Mouse (Mus musculus): ENCODE results near the gene Zfc3h1. TPM values are rescaled to one million over a fixed set of nuclear protein-coding genes. Genes with fewer than 3 reads are reported as not detected.

Zfc3h1 gene
- 82.9 and 116 TPM in 2 replicates for polyA plus RNA-seq (2012; rRNA removed)

DNA sequence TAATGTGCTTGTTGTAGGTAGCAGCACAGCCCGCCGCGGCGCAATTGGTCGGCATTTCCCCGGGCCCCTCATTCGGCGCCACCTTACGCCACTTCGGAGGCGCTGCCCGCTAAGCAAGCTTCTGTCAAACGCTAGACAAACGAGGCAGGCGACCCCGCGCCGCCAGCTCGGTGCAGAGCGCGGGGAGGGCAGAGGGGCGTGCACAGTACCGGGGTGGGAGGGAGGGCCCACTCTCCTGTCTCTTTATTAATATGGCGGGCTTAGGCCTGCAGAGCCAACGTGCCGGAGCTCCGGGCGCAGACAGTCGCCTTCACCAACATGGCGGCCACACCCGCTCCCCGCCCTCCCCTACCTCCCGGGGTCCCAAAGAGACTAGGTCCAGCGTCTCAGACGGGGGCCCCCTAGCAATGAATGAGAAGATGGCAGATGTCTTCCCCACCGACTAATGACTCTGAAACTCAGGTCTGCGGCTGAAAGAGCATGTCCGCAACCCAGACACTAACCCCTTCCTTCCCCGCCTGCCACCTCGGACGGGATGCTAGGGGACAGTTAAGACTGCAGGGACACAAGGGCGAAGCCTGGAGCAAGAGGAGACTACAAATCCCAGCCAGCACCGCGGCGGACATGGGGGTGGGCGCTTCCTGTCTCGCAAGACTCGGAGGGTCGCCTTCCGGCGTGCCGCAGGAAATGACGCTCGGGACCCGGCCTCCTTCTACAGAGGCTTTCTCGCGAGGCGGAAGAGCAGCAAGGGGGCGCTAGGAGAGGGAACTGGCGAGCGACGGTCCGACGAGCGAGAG, at the start of gene Zfc3h1, which contains the start of gene Thap2:
Gene Zfc3h1, plus strand, starts transcription at position 739 of the 797 bp plus-strand sequence.
Gene Thap2, minus strand, starts transcription at position 223 of the 797 bp plus-strand sequence.
- peak; percentile 65 for DNase-seq (ENCODE audit: low spot score)

DNA sequence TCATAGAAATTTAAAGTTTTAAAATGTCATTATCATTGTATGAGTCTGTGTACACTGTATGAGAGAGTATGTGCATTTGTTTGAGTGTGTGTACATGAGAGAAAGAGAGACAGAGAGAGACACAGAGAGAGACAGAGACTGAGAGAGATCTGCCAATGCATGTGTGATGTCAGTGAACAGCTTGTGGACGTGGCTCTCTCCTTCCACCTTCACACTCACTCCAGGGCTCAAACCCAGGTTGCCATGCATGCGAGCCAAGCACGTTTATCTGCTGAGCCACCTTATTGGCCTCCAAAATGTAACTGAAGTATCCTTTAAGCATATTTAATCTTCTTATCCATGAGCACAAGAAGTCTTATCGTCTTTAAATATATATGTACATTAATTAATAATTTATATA, 47.9 kb upstream of the Zfc3h1 start:
- no peak for DNase-seq (ENCODE audit: low spot score)

- DNase-seq (ENCODE audit: low spot score) = no peak
Observed at GRCm38 (mm10) chr10:115339820-115340328, 44.9 kb upstream of the Zfc3h1 start.

- no peak for DNase-seq (ENCODE audit: low spot score)
Observed at GRCm38 (mm10) chr10:115342771-115343425, 41.9 kb upstream of the Zfc3h1 start.

GRCm38 (mm10) chr10:115346444-115346843, 38.3 kb upstream of the Zfc3h1 start:
- DNase-seq (ENCODE audit: low spot score) = no peak

- no peak for DNase-seq (ENCODE audit: low spot score)
Observed at GRCm38 (mm10) chr10:115348131-115348530, 36.6 kb upstream of the Zfc3h1 start.

DNA sequence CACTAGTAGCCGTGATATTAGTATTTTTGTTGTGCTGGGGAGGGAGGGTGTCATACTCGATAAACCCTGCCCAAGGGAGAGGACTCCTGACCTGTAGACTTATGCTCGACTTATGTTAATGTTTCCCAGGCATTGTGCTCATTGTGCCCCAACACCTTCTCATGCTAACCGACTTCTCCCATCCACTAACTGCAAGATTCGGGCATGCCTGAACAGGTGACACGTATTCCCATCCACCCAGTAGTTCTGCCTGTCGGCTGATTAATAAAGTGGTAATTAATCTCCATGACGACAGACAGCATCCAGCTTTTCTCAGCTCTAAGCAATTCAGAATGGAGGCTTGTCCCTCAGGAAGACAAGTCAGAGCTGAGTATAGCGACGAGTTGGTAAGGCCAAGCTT, 35.7 kb upstream of the Zfc3h1 start:
- DNase-seq (ENCODE audit: low spot score) = no peak

- DNase-seq (ENCODE audit: low spot score) = no peak
Observed at GRCm38 (mm10) chr10:115349509-115349908, 35.2 kb upstream of the Zfc3h1 start.

DNA sequence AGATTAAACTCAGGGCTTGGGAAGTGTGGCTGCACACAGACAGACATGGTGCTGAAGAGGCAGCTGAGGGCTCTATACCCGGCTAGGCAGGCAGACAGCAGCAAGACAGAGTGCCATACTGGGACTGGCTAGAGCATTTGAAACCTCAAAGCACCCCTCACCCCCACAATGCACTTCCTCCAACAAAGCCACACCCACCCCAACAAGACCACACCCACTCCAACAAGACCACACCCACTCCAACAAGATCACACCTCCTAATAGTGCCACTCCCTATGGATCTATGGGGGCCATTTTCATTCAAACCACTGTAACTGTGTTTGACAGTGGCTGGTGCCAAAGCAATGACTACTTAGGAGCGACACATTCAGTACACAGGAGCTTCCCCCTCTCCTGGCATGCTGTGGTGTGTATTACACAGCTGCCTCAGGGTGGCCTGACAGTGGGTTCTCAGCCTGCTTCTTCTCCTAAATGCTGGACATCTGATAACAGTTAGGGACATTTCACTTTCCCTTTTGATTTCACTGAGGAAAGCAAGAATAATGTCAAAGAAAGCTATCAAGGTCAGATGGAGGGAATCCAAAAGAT, 33.9 kb upstream of the Zfc3h1 start:
- DNase-seq (ENCODE audit: low spot score) = no peak

- no peak for DNase-seq (ENCODE audit: low spot score)
Observed at GRCm38 (mm10) chr10:115354553-115354952, 30.2 kb upstream of the Zfc3h1 start.

DNA sequence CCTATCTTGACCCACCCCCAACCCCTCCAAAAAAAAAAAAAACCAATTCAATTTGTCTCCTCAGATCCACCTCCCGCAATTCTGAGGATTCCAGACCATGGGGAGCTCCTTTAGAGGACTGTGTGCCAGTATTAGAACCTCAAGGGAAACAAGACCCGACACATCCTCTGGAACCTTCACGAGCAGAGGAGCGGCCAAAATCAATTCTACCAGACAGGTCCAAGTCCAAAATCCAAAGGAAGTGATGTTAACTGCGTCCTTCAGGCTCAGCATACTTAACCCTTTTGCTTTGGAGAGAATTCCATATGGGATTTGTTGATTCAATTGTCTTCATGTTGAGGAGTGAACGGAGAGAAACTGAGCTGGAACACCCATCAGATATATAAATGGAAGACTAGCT, 29.7 kb upstream of the Zfc3h1 start:
- DNase-seq (ENCODE audit: low spot score) = no peak

DNA sequence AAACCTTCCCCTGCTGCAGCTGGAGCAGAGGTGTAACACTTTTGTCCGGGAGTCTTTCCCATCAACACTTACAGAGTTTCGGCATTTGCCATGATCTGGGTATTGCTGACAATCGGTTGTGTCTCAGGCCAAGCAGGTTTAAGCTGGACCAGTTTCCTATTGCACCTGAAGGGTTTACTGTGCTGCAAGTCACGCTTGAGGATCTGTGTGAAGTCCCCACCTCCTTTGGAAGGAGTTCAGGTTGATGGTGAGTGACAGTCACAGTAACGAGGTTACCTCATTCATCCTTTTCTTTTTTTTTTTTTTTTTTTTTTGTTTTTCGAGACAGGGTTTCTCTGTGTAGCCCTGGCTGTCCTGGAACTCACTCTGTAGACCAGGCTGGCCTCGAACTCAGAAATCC, 28.7 kb upstream of the Zfc3h1 start:
- DNase-seq (ENCODE audit: low spot score) = no peak

GRCm38 (mm10) chr10:115358216-115358919, 26.4 kb upstream of the Zfc3h1 start:
- DNase-seq (ENCODE audit: low spot score) = no peak

DNA sequence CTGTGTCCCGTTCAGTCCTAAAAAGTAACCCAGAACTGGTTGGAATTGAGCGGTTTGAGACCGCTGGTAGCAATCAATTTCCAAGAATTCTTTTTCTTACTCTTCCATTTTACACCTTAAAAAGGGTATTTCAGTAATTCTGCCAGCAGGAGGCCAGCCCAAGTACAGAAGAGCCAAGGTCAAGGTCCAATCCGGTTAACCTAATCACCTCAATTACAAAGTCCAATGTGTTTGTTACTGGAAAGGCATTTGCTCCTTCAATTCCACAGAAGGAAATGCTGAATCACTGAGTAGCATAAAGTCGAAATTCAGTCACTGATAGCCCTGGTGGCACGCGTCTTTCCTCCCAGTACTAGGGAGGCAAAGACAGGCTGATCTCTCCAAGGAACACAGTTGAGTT, 25.7 kb upstream of the Zfc3h1 start:
- no peak for DNase-seq (ENCODE audit: low spot score)

- DNase-seq (ENCODE audit: low spot score) = peak; percentile 97
Observed at GRCm38 (mm10) chr10:115361840-115362622, 22.7 kb upstream of the Zfc3h1 start, which contains the start of gene Tmem19. Gene Tmem19 (minus strand): TSS chr10:115362501.

GRCm38 (mm10) chr10:115362623-115362964, 22.2 kb upstream of the Zfc3h1 start:
- DNase-seq (ENCODE audit: low spot score) = no peak

GRCm38 (mm10) chr10:115363151-115363550, 21.6 kb upstream of the Zfc3h1 start:
- DNase-seq (ENCODE audit: low spot score) = no peak

GRCm38 (mm10) chr10:115381506-115382084, 3.2 kb upstream of the Zfc3h1 start:
- no peak for DNase-seq (ENCODE audit: low spot score)

DNA sequence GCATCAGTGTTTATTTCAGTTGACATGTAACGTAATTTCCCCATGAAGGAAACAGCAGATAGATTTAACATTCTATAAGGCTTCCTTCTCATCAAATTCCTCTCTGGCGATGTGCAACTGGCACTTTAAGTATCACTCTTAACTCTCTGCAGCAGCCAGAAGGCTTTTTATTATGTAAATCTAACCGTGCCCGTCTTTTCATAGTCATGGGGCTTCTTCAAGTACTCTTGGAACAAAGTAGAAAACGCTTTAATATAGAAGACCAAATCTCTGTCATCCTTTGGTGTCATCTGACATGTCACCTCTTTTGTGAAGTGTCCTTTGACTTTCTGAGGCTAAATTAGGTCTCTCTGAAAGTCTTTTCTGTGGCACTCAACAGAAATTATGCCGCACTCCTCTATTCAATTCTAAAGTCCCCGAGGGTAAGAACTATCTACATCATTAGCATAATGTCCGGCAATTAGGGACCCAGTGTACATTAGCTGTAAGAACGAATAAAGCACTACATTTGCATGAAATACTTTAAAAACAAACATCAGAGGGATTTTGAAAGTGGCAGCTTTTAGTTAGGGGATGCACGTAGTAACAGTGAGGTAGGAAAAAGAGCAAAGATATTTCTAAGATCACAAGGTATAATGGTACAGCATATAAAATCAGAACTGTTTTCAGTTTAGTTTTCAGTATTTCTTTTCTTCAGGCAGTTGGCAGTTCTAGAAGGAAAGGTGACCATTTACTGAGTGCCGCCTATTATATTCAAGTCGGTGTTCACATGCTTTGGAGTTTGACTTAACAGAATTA, 1.7 kb upstream of the Zfc3h1 start:
- no peak for DNase-seq (ENCODE audit: low spot score)

DNA sequence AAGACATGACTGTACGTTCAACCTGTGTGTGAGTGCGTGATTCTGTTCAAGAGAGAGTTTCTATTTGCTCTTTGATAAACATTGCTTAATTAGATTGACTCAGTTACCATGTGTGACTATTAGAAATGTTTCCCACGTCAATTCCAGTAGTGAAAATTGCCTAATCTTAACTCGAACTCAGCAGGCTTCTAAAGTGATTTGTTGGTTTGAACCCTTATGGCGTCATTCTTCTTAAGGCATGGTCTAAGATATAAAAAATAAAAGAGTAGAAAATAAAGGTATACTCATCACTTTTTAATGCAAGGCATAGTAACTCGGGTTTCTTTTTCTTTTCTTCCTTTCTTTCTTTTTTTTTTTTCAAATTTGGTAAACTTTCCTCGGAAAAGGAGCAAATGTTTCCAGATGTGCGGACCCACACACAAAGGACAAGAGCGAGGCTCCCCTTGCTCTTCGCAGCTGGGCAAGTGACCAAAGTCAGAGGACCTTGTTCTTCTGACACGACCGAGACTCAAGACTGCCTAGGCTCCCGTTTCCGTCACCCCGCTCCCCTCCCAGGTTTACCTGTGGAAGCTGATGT, 1.0 kb upstream of the Zfc3h1 start:
- DNase-seq (ENCODE audit: low spot score) = no peak

All from urinary bladder, adult 2 months (tissue).